In the genomic region with DNA sequence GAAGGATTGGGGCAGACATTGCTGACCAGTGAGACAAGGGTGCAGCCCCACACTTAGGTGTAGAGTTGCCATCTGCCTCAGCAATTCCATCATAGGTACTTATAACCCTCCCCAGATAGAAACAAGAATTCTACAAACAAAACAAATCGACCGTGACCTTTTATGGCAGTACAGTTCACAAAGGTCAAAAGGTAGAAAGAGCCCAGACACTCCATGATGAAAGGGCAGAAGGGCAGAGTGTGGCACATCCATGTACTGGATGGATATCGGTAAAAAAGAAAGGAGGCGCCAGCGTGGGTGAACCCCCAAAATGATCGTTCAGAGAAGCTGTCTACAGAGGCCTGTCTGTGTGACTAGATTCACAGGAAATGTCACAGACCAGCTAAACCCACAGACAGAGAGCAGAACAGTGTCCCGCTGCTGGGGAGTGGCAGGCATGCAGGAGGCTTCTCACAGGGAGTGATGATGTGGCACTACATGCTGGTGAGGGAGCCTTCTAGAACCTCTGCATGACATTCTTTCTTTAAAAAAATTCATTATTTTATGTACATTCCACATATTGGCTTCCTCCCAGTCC, we compare ENCODE assay signal across 28 mouse cellular contexts. TPM values are rescaled to one million over a fixed set of nuclear protein-coding genes. Genes with fewer than 3 reads are reported as not detected.
DNase-seq lines count a peak whose midpoint lies in the region; ATAC-seq and TF ChIP-seq lines count a peak whose summit lies in the region.
"Had no signal": no experiment of that assay in that cellular context is flagged by ENCODE, and none has a peak within 500 bp of the region (broad histone marks: within the 10 kb centered on the region; RNA-seq: fewer than 3 reads in every experiment).

No protein-coding gene starts in this region.

- no peak for TF ChIP-seq EP300 in liver, postnatal 0 days (IDR thresholded peaks at IDR 0.05; ENCODE audit: low read depth)

- no peaks in the 10 kb centered on the region for H3K9me3 ChIP-seq in liver, embryonic 13.5 days (replicated peaks)
- H3K9me3 ChIP-seq in liver, postnatal 0 days (ENCODE audit: low read length) = no peaks in the 10 kb centered on the region
- no peaks in the 10 kb centered on the region for H3K9me3 ChIP-seq in midbrain, embryonic 14.5 days (ENCODE audit: control insufficient read depth, low read length)
- H3K9me3 ChIP-seq: embryonic facial prominence, embryonic 10.5 days; embryonic facial prominence, embryonic 15.5 days; forebrain, embryonic 12.5 days; hindbrain, embryonic 13.5 days; kidney, embryonic 15.5 days; limb, embryonic 12.5 days; liver, embryonic 15.5 days had no signal

- no peaks in the 10 kb centered on the region for H3K27me3 ChIP-seq in liver, embryonic 13.5 days
- H3K27me3 ChIP-seq in thymus, adult 2 months (ENCODE audit: control insufficient read depth, insufficient read depth, low read length) = no peaks in the 10 kb centered on the region
- H3K27me3 ChIP-seq in liver, postnatal 0 days (ENCODE audit: insufficient read depth, low read length) = no peaks in the 10 kb centered on the region
- H3K27me3 ChIP-seq in kidney, adult 2 months (replicated peaks; ENCODE audit: control insufficient read depth, insufficient read depth, low read length) = no peaks in the 10 kb centered on the region
- no peaks in the 10 kb centered on the region for H3K27me3 ChIP-seq in midbrain, embryonic 14.5 days (ENCODE audit: control insufficient read depth, insufficient read depth, low read length)
- H3K27me3 ChIP-seq: CH12.LX; embryonic facial prominence, embryonic 15.5 days; forebrain, embryonic 12.5 days; hindbrain, embryonic 13.5 days; kidney, embryonic 15.5 days; limb, embryonic 12.5 days; liver, embryonic 15.5 days had no signal

- no peak overlapping the region for H3K9ac ChIP-seq in liver, embryonic 13.5 days
- H3K9ac ChIP-seq in liver, postnatal 0 days (replicated peaks) = no peak overlapping the region
- H3K9ac ChIP-seq in midbrain, embryonic 14.5 days (replicated peaks; ENCODE audit: low read length) = no peak overlapping the region
- H3K9ac ChIP-seq: embryonic facial prominence, embryonic 15.5 days; forebrain, embryonic 12.5 days; forebrain, postnatal 0 days; hindbrain, embryonic 13.5 days; kidney, embryonic 15.5 days; limb, embryonic 12.5 days; liver, embryonic 15.5 days had no signal

- H3K4me3 ChIP-seq in liver, embryonic 13.5 days (replicated peaks) = no peak overlapping the region
- H3K4me3 ChIP-seq in thymus, adult 2 months (ENCODE audit: control insufficient read depth, insufficient read depth, low read length) = no peak overlapping the region
- no peak overlapping the region for H3K4me3 ChIP-seq in liver, postnatal 0 days (ENCODE audit: low read depth, low read length)
- H3K4me3 ChIP-seq in kidney, adult 2 months (ENCODE audit: insufficient read depth, low read depth, low read length) = no peak overlapping the region
- H3K4me3 ChIP-seq in midbrain, embryonic 14.5 days (replicated peaks; ENCODE audit: low read depth, low read length) = no peak overlapping the region
- H3K4me3 ChIP-seq: embryonic facial prominence, embryonic 10.5 days; embryonic facial prominence, embryonic 15.5 days; forebrain, embryonic 12.5 days; hindbrain, embryonic 13.5 days; kidney, embryonic 15.5 days; left cerebral cortex, adult 2 months; limb, embryonic 12.5 days; liver, embryonic 15.5 days had no signal

- no peak overlapping the region for H3K4me2 ChIP-seq in liver, embryonic 13.5 days
- H3K4me2 ChIP-seq in liver, postnatal 0 days (ENCODE audit: low read depth, low read length) = 0 out of 2 replicates have a peak overlapping the region, but pooled peaks have one; percentile 6
- no peak overlapping the region for H3K4me2 ChIP-seq in midbrain, embryonic 14.5 days (ENCODE audit: low read length)
- H3K4me2 ChIP-seq: embryonic facial prominence, embryonic 15.5 days; forebrain, embryonic 12.5 days; hindbrain, embryonic 13.5 days; kidney, embryonic 15.5 days; limb, embryonic 12.5 days; liver, embryonic 15.5 days; midbrain, embryonic 11.5 days had no signal

- DNase-seq in liver, embryonic 13.5 days = no peak
- DNase-seq in liver = no peak
- DNase-seq in thymus, postnatal 4 days = peak; percentile 17
- DNase-seq in thymus, adult 2 months = no peak
- DNase-seq in liver, postnatal 0 days = no peak
- no peak for DNase-seq in kidney, adult 2 months
- DNase-seq in midbrain, embryonic 14.5 days = no peak
- DNase-seq: adrenal gland, adult 8-10 months; cerebellum, adult 2 months; cerebellum, postnatal 14 days; forebrain, postnatal 0 days; gastrocnemius, postnatal 10 days; heart, postnatal 4 days; kidney, adult 11 months; kidney, postnatal 25 days; lung, postnatal 36 days; right cerebral cortex, adult 18-20 months; spleen, adult 18-20 months had no signal

- 0 out of 2 replicates have a peak, but pooled peaks cover 4% of the 10 kb centered on the region for H3K4me1 ChIP-seq in liver, embryonic 13.5 days (replicated peaks)
- peaks cover 13% of the 10 kb centered on the region for H3K4me1 ChIP-seq in thymus, adult 2 months (replicated peaks; ENCODE audit: control insufficient read depth, insufficient read depth, low read length)
- H3K4me1 ChIP-seq in liver, postnatal 0 days (ENCODE audit: insufficient read depth) = 0 out of 2 replicates have a peak, but pooled peaks cover 3% of the 10 kb centered on the region
- H3K4me1 ChIP-seq in kidney, adult 2 months (ENCODE audit: control insufficient read depth, insufficient read depth, low read length) = no peaks in the 10 kb centered on the region
- H3K4me1 ChIP-seq in midbrain, embryonic 14.5 days (ENCODE audit: control insufficient read depth, insufficient read depth, low read length) = no peaks in the 10 kb centered on the region; the same call in 1 of the 2 replicates
- H3K4me1 ChIP-seq: liver, embryonic 15.5 days had no signal

- ATAC-seq in liver, embryonic 13.5 days (ENCODE audit: low read depth) = 0 out of 2 replicates have a peak, but pooled peaks have one; percentile 31
- peak; percentile 73 for ATAC-seq in liver, postnatal 0 days
- no peak for ATAC-seq in midbrain, embryonic 14.5 days (ENCODE audit: low FRiP score, low TSS enrichment)
- ATAC-seq: forebrain, postnatal 0 days had no signal

- no peaks in the 10 kb centered on the region for H3K36me3 ChIP-seq in liver, embryonic 13.5 days
- H3K36me3 ChIP-seq in thymus, adult 2 months (ENCODE audit: control insufficient read depth, insufficient read depth, low read length) = no peaks in the 10 kb centered on the region
- H3K36me3 ChIP-seq in liver, postnatal 0 days (replicated peaks; ENCODE audit: insufficient read depth, low read length) = no peaks in the 10 kb centered on the region
- no peaks in the 10 kb centered on the region for H3K36me3 ChIP-seq in kidney, adult 2 months (ENCODE audit: control insufficient read depth, insufficient read depth, low read length)
- no peaks in the 10 kb centered on the region for H3K36me3 ChIP-seq in midbrain, embryonic 14.5 days (ENCODE audit: control insufficient read depth, insufficient read depth, low read length)
- H3K36me3 ChIP-seq: embryonic facial prominence, embryonic 10.5 days; embryonic facial prominence, embryonic 15.5 days; forebrain, embryonic 12.5 days; hindbrain, embryonic 13.5 days; kidney, embryonic 15.5 days; limb, embryonic 12.5 days; liver, embryonic 15.5 days had no signal

- no peak for TF ChIP-seq CTCF in thymus, adult 2 months (IDR thresholded peaks at IDR 0.05; ENCODE audit: borderline replicate concordance, control insufficient read depth, extremely low read depth, insufficient read depth, low read length, poor library complexity)
- TF ChIP-seq CTCF in liver, postnatal 0 days (IDR thresholded peaks at IDR 0.05; ENCODE audit: low read depth) = no peak
- TF ChIP-seq CTCF in kidney, adult 2 months (conservative IDR thresholded peaks at IDR 0.05; ENCODE audit: insufficient read depth, insufficient read length, low read depth, low read length) = no peak

- no peak for TF ChIP-seq POLR2A in thymus, adult 2 months (IDR thresholded peaks at IDR 0.05; ENCODE audit: control insufficient read depth, extremely low read depth, insufficient read depth, low read length, poor library complexity)
- no peak for TF ChIP-seq POLR2A in kidney, adult 2 months (IDR thresholded peaks at IDR 0.05; ENCODE audit: low read depth, low read length)

- H3K27ac ChIP-seq in liver, embryonic 13.5 days = no peak overlapping the region
- H3K27ac ChIP-seq in thymus, adult 2 months (ENCODE audit: control insufficient read depth, insufficient read depth, low read length) = no peak overlapping the region
- H3K27ac ChIP-seq in liver, postnatal 0 days (ENCODE audit: low read depth) = no peak overlapping the region
- H3K27ac ChIP-seq in kidney, adult 2 months (ENCODE audit: insufficient read depth, low read depth, low read length) = no peak overlapping the region
- no peak overlapping the region for H3K27ac ChIP-seq in midbrain, embryonic 14.5 days (replicated peaks; ENCODE audit: low read depth, low read length)
- H3K27ac ChIP-seq: embryonic facial prominence, embryonic 10.5 days; embryonic facial prominence, embryonic 15.5 days; forebrain, embryonic 12.5 days; hindbrain, embryonic 13.5 days; kidney, embryonic 15.5 days; left cerebral cortex, adult 2 months; limb, embryonic 12.5 days; liver, embryonic 15.5 days had no signal

- WGBS in liver, embryonic 13.5 days (ENCODE audit: insufficient replicate concordance) = 67% methylated on average over 7 of the region's 7 CpGs
- WGBS in thymus, adult 2 months = 73% methylated on average over 7 of the region's 7 CpGs
- 63% methylated on average over 7 of the region's 7 CpGs for WGBS in liver, postnatal 0 days (ENCODE audit: insufficient replicate concordance)
- 71% methylated on average over 7 of the region's 7 CpGs for WGBS in kidney, adult 2 months
- 90% methylated on average over 7 of the region's 7 CpGs for WGBS in midbrain, embryonic 14.5 days

RNA-seq across cellular contexts. Expression of gene Mmgt2, which starts 30.4 kb away (rescaled TPM):
- polyA plus RNA-seq in liver, embryonic 13.5 days (2015; fragmentation: Nextera tagmentation; extraction: Ambion mirVana) = 12.2 and 12.3 TPM in 2 replicates
- 43.0 and 47.5 TPM in 2 replicates for polyA plus RNA-seq in thymus, adult 2 months (2012; rRNA removed)
- polyA plus RNA-seq in liver, postnatal 0 days (2015; fragmentation: Nextera tagmentation; extraction: Ambion mirVana) = 7.8 and 9.6 TPM in 2 replicates
- polyA plus RNA-seq in kidney, adult 2 months (2012; rRNA removed) = 24.0 and 33.1 TPM in 2 replicates
- 21.6 TPM in 2 replicates for polyA plus RNA-seq in midbrain, embryonic 14.5 days (2014; fragmentation: Nextera tagmentation; extraction: Ambion mirVana)

RNA-seq across cellular contexts. Expression of gene Lrrc75a, which starts 30.5 kb away (rescaled TPM):
- 1.3 and 1.4 TPM in 2 replicates for polyA plus RNA-seq in liver, embryonic 13.5 days (2015; fragmentation: Nextera tagmentation; extraction: Ambion mirVana)
- polyA plus RNA-seq in thymus, adult 2 months (2012; rRNA removed) = 6.0 and 6.9 TPM in 2 replicates
- polyA plus RNA-seq in liver, postnatal 0 days (2015; fragmentation: Nextera tagmentation; extraction: Ambion mirVana) = 1.1 and 1.3 TPM in 2 replicates
- polyA plus RNA-seq in kidney, adult 2 months (2012; rRNA removed) = 7.8 and 8.0 TPM in 2 replicates
- polyA plus RNA-seq in midbrain, embryonic 14.5 days (2014; fragmentation: Nextera tagmentation; extraction: Ambion mirVana) = 11.1 and 13.1 TPM in 2 replicates

RNA-seq across cellular contexts. Expression of gene Zfp287, which starts 52.8 kb away (rescaled TPM):
- 0.47 and 0.57 TPM in 2 replicates for polyA plus RNA-seq in liver, embryonic 13.5 days (2015; fragmentation: Nextera tagmentation; extraction: Ambion mirVana)
- polyA plus RNA-seq in thymus, adult 2 months (2012; rRNA removed) = 1.9 and 2.0 TPM in 2 replicates
- 0.27 and 0.35 TPM in 2 replicates for polyA plus RNA-seq in liver, postnatal 0 days (2015; fragmentation: Nextera tagmentation; extraction: Ambion mirVana)
- 1.2 TPM in 2 replicates for polyA plus RNA-seq in kidney, adult 2 months (2012; rRNA removed)
- polyA plus RNA-seq in midbrain, embryonic 14.5 days (2014; fragmentation: Nextera tagmentation; extraction: Ambion mirVana) = 18.9 and 25.2 TPM in 2 replicates
